Comparison of ENCODE assay signal across 31 mouse cellular contexts in genomic region chr13:95623042-95623441, GRCm38 (mm10).
"Had no signal": no experiment of that assay in that cellular context is flagged by ENCODE, and none has a peak within 500 bp of the region (broad histone marks: within the 10 kb centered on the region; RNA-seq: fewer than 3 reads in every experiment).

No protein-coding gene starts in this region.

- H3K4me1 ChIP-seq: limb, embryonic 12.5 days; limb, embryonic 13.5 days; midbrain, embryonic 13.5 days; midbrain, embryonic 15.5 days had no signal

- H3K9me3 ChIP-seq: limb, embryonic 10.5 days; limb, embryonic 12.5 days; limb, embryonic 13.5 days; limb, embryonic 15.5 days; liver, embryonic 12.5 days; liver, embryonic 13.5 days; liver, embryonic 15.5 days; lung, embryonic 15.5 days; megakaryocyte, embryonic 14.5 days; midbrain, embryonic 10.5 days; midbrain, embryonic 12.5 days; midbrain, embryonic 13.5 days; midbrain, embryonic 15.5 days; neural tube, embryonic 12.5 days had no signal

- ATAC-seq: liver, embryonic 12.5 days; liver, postnatal 0 days; midbrain, embryonic 13.5 days; midbrain, embryonic 15.5 days; midbrain, embryonic 16.5 days had no signal

- H3K4me3 ChIP-seq: left cerebral cortex, adult 2 months; limb, embryonic 10.5 days; limb, embryonic 12.5 days; limb, embryonic 13.5 days; limb, embryonic 15.5 days; liver, embryonic 12.5 days; liver, embryonic 13.5 days; liver, embryonic 15.5 days; lung, embryonic 15.5 days; megakaryocyte, embryonic 14.5 days; midbrain, embryonic 10.5 days; midbrain, embryonic 12.5 days; midbrain, embryonic 13.5 days; midbrain, embryonic 15.5 days; myocyte; neural tube, embryonic 12.5 days had no signal

- DNase-seq: left cerebral cortex, postnatal 4 days; liver; liver, embryonic 13.5 days; liver, postnatal 0 days; lung, adult 18-20 months; lung, adult 2 months; lung, embryonic 14.5 days; lung, postnatal 14 days; lung, postnatal 36 days; lung, postnatal 4 days; midbrain, embryonic 14.5 days had no signal

- H3K27ac ChIP-seq: left cerebral cortex, adult 2 months; limb, embryonic 10.5 days; limb, embryonic 12.5 days; limb, embryonic 13.5 days; limb, embryonic 15.5 days; liver, embryonic 12.5 days; liver, embryonic 13.5 days; liver, embryonic 14.5 days; liver, embryonic 15.5 days; lung, embryonic 15.5 days; macrophage; midbrain, embryonic 10.5 days; midbrain, embryonic 12.5 days; midbrain, embryonic 13.5 days; midbrain, embryonic 15.5 days; neural tube, embryonic 12.5 days had no signal

- H3K9ac ChIP-seq: limb, embryonic 12.5 days; limb, embryonic 13.5 days; limb, embryonic 15.5 days; liver, embryonic 12.5 days; liver, embryonic 13.5 days; liver, embryonic 14.5 days; liver, embryonic 15.5 days; liver, postnatal 0 days; lung, embryonic 14.5 days; lung, embryonic 15.5 days; midbrain, embryonic 12.5 days; midbrain, embryonic 13.5 days; midbrain, embryonic 15.5 days; neural tube, embryonic 12.5 days had no signal

- H3K4me2 ChIP-seq: limb, embryonic 12.5 days; limb, embryonic 13.5 days; limb, embryonic 15.5 days; liver, embryonic 11.5 days; liver, embryonic 12.5 days; liver, embryonic 13.5 days; liver, embryonic 15.5 days; lung, embryonic 14.5 days; lung, embryonic 15.5 days; midbrain, embryonic 11.5 days; midbrain, embryonic 12.5 days; midbrain, embryonic 13.5 days; midbrain, embryonic 15.5 days; neural tube, embryonic 12.5 days had no signal

- H3K27me3 ChIP-seq: limb, embryonic 12.5 days; limb, embryonic 13.5 days; limb, embryonic 15.5 days; liver, embryonic 13.5 days; lung, embryonic 15.5 days; midbrain, embryonic 12.5 days; midbrain, embryonic 13.5 days; midbrain, embryonic 15.5 days; neural tube, embryonic 12.5 days had no signal

- H3K36me3 ChIP-seq: limb, embryonic 13.5 days; lung, embryonic 15.5 days; midbrain, embryonic 12.5 days; midbrain, embryonic 13.5 days; midbrain, embryonic 15.5 days had no signal
